Mouse (Mus musculus): ENCODE results near the gene Tll2. TPM values are rescaled to one million over a fixed set of nuclear protein-coding genes. Genes with fewer than 3 reads are reported as not detected.

Gene Tll2
- total RNA-seq, 2 experiments from 2014 or later = 0.06 TPM; not detected in 1

DNA sequence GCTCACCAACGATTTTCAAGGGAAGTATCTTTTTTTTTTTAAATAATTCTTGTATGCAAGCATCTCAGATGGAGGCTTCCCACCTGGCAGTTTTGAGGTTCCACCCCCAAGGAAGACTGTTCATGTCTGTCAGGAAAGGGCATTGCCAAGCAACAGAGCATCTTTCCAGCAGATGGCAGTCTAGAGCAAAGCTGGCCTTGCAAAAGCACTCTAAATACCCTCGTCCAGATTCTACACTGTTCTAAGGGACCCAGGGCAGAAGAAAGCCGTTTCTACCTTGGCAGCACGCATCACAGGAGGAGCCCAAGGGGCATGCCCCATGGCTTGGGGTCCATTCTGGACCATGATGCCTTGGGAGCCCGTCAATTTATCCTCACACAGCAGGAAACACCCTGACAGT is 116.8 kb downstream of the Tll2 start:
- peak; percentile 39 to 40 for DNase-seq (ENCODE audit: low spot score in 2 of 2)

DNA sequence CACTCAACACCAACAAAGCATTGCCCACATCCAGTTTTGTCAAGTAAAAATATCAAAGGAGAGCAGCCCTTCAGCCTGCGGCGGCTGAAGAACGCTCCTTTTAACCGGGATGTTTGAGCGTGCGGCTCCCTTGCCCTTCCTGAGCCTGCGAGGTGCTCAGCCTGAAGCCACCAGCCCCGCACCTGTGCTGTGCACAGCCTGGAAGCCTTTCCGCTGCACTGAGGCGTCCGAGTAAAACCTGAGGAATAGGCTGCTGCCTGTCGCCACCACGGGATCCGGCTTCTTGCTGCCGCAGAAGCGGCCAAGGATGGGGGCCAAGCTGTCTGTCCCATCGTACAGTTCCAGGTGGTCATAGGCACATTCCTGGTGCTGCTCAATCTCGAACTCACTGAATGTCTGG is 118.1 kb downstream of the Tll2 start:
- no peak for DNase-seq (ENCODE audit: low spot score in 2 of 2)

DNA sequence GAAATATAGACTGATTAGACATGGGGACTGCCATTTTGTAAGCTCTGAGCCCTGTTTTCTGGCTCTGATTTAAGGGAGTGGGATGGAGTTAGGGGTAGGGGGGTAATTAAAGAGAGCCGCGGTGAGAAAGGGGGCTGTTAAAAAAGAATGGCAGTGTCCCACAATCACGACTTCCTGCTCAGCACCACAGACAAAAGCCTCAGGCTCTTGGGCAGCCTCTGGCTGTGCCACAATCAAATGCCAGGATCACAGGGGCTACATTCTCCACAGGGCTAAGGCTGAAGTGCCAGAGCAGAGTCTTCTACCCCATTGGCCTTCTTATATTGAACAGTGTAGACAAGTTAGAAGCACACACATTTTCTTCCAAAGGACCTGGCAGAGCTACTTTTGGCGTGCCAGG is 118.7 kb downstream of the Tll2 start:
- DNase-seq (ENCODE audit: low spot score in 2 of 2) = no peak

DNA sequence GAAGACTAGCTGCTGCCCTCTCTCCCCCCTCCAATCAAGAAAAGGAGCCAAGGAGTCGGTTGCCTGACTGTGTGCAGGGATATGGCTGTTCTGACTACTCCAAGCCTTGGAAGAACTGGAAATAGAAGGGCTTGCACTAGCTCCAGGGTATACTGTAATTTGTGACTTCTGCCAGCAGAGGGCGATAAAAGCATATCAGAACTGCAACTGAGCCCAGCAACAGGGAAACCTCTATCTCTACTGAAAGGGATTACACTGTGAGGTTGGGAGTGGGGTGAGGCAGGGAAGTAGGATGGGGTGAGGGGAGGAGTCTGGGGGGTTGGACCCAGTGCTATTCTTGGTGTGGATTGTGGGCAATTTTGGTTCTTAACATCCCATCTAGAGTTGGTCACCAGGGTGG is 119.9 kb downstream of the Tll2 start:
- DNase-seq (ENCODE audit: low spot score in 2 of 2) = peak; percentile 59 to 65

DNA sequence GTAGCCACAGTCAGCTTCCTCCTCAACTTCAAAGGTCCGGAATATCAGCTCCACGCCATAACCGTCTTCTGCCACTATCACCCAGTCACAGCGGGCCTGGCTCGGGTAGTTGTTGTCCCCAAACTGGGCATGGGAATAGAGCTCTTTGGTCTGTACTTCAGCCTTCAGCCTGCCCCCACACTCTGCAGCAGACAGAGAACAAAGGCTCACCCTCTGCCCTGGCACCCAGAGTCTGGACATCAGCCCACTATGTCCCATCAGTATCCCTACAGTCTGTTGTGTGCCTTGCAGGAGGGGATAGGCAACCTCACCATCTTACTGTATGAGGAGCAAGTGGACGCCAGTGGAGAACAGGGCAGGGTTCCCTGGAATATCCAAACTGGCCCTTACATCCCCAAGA is 120.3 kb downstream of the Tll2 start:
- no peak for DNase-seq (ENCODE audit: low spot score in 2 of 2)

DNA sequence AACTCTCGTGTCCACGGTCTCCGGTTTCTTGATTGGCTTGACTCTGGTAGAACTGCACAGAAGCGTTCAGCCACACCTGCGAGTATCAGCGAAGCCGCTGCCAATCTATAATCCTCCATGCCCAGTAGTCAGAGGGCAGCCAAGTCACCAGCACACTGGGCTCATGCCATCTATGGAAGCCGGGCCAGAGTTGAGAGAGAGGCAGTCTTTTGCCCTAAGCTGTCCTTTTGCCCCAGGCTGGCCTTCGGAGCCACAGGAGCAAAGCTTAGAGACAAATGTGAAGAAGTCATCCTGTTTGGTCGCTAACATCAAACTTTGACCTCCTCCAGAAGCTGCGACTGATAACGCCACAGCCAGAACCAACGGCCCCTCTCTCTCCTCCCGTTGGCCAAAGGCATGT is 123.0 kb downstream of the Tll2 start:
- DNase-seq (ENCODE audit: low spot score in 2 of 2) = no peak

DNA sequence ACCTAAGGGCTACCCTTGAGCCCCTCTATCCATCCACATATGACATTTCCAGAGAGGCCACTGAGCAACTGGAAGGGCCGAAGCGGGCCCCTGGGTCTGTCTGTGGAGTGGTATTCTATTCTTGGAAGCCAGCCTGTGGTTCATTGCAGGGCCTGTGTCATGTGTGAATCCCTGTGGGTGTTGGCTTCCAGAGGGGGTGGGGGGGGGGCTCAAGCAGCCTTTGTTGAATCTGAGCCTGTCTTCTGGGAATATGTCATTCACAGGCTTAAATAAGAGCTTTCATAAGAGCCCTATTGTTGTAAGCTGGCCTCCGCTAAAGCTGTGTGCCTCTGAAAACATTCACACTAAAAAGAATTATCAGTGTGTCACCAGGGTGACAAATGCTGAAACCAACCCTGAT is 125.0 kb downstream of the Tll2 start:
- no peak for DNase-seq (ENCODE audit: low spot score in 2 of 2)

DNA sequence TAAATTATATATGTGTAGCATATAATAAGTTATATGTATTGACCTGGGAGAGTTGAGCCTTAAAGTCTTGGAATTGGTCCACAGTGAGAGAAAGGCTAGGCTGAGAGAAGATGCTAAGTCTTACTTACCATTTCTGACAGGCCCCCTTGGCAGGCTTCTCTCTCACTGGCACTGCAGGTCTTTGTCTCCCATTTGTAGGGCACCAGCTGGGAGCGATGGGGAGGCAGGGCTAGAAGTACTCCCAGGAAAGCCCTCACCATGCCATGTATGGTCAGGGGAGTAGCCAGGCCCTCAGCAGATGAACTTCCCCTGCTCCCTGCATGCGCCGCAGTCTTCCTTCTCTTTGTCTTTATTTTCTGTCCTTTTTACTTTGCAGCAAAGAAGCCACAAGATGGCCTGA is 129.7 kb downstream of the Tll2 start, which contains the start of gene Opalin:
Gene Opalin, minus strand, starts transcription at position 208 of the 400 bp plus-strand sequence.
- DNase-seq (ENCODE audit: low spot score in 2 of 2) = no peak

DNA sequence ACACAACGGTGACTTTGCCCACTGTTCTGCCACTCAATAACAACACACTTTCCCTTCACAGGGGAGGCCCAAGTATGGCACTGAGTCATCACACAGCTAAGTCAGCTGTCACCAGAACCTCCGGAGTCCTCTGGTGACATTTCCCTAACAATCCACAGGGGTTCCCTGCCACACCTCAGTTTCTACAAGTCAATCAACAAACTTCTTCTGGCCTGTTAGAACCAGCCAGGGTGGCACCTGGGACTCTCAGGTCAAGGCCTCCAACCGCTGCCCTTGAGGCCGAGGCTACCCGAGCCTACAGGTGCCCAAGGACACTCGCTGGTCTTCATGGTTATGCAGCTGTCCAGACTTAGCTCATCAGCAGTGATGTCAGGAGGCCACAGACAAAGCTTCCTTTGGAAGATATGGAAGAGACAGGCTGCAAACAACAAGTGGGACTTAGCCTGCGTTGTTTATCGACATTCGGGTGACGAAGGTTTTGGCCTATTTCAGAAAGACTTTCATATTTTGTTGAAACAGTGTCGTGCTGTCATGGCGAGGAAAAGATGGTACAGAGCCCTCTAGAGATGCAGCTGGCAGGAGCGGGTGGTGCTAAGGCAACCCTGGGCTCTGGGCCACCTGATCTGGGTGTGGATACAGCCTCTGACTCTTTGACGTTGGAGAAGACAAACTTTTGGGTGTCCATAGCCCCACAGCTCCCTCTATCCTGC is 132.7 kb downstream of the Tll2 start:
- DNase-seq (ENCODE audit: low spot score in 2 of 2) = no peak

DNA sequence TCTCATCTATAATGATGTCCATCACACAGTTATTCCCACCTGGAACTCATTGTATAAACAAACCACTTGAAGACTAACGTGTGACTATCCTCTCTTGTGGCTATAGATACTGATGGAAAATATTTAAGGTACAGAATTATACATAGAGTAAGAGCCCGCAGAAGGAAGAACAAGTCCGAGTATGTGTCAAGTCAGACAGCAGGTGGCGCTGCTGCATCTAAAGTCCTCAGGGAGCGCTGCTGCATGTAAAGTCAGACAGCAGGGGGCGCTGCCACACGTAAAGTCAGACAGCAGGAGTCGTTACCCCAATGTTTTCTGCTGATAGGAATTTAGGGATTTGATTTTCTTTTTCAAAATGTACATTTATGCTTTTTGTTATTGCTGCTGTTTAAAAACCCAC is 135.1 kb downstream of the Tll2 start:
- DNase-seq (ENCODE audit: low spot score in 2 of 2) = peak; percentile 82 to 89

DNA sequence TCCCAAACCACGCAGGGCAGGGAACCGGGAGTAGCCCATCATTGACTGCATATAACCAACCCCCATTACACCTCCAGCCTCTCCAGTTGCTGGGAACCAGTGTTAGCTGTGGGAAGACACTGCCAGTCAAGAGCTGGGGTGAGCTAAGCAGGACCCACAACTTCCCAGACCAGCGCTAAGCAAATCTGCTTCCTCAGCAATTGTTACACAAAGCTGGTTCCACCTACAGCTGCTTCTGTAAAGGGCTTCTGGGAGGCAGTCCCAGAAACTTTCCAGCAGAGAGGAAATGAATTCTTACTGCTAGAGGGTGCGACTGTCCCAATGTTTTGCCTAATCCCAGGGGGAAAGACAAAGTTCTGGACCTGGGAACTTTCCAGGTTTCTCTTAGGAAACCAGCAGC is 151.9 kb downstream of the Tll2 start:
- DNase-seq (ENCODE audit: low spot score in 2 of 2) = no peak

DNA sequence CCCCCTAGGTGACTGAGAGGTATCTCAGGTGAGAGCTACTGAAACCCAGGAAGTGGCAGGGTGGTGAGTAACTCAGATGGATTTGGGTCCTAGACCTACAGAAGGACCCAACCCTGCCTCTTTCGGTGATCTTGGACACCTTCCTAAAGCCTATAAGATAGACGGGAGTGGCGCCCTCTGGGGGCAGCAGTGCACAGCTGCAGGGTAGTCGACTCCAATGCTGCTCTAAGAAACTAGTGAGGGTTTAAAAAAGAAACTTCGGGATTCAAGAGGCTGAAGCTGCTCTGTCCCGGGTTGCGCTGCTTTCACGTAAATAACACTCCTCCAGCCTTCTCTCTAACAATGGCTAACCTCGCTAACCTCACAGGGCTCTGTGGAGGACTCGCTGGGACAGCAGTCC is 153.1 kb downstream of the Tll2 start:
- peak in 1 of 2 experiments; percentile 28 for DNase-seq (ENCODE audit: low spot score in 2 of 2)

DNA sequence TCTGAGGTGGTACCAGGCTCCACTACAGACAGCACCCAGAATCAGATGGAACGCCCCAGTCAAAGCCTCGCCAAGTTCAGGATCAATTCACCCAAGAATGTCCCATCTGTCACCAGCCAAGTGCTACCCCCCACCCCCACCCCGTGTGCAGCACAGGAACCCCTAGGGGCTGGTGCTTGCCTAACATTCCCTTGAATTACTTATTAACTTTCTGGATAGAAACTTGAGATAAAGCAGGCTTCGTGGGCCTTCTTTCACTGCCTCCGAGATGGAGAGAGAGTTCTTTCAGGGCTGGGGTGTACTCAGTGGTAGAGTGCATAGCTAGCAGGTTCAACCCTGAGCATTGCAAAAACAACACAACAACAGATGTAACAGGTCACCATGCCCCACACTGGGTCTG is 154.4 kb downstream of the Tll2 start:
- DNase-seq (ENCODE audit: low spot score in 2 of 2) = no peak

DNA sequence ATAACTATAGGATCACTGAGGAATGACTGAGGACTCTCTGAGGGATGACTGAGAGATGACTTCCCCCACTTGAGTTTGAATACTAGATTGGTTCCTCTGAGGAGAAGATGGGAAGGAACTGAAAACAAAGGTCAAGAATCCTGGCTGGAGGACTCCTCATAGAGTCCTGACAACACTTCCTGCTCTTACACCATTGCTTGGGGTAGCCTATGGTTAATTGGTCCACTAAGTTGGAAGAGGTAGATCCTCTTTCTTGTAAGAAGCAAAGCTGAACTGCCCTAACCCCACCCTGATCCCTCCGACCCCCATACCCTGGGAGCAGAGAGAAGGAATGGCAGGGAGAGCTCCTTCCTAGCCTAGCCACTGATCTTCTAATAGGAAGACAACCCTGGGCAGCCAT is 154.9 kb downstream of the Tll2 start:
- DNase-seq (ENCODE audit: low spot score in 2 of 2) = no peak

DNA sequence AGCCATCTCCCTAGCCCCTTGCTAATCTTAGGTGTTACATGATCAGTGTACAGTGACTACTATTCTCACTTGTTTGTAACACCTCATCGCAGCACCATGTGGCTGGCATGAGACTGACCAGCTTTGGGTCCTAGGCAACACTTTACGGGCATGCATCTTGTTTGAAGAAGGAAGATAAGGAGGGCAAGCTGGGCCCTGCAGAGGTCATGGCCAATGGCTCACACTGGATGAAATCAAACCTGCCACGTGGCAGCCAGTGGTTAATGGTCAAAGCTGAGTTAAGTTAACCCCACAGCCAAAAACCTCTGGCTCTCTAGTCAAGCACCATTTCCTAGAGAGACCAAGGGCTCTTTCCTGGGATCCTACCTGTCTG is 158.5 kb downstream of the Tll2 start:
- DNase-seq (ENCODE audit: low spot score in 2 of 2) = no peak

DNA sequence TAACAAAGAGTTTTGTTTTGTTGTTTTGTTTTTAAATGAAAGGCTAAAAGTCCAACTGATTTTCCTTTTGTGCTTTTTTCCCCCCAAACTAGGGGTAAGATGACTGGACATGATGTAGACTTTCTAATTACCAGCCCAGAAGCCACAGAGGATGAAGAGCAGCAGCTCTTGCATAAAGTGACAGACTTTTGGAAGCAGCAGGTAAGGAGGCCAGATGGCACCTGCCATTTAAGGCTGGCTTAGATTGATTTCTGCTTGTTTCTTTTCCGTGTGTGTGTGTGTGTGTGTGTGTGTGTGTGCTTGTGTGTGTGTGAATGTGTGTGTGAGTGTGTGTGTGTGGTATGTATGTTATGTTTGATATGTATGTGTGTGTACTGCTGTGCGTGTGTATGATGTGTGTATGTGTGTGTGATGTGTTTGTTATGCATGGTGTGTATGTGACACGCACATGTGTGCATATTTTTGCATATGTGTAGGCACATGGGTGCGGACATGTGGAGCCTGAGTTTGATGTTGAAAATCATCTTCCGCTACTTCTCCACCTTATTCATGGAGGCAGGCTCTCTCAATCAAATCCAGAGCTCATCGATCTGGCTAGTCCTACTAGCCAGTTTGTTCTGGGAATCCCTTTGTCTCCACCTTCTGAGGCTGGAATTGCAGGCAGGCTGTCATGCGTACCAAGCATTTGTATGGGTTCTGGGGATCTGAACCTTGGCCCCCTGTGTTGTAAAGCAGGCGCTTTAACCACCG is 159.0 kb downstream of the Tll2 start:
- DNase-seq (ENCODE audit: low spot score in 2 of 2) = no peak

DNA sequence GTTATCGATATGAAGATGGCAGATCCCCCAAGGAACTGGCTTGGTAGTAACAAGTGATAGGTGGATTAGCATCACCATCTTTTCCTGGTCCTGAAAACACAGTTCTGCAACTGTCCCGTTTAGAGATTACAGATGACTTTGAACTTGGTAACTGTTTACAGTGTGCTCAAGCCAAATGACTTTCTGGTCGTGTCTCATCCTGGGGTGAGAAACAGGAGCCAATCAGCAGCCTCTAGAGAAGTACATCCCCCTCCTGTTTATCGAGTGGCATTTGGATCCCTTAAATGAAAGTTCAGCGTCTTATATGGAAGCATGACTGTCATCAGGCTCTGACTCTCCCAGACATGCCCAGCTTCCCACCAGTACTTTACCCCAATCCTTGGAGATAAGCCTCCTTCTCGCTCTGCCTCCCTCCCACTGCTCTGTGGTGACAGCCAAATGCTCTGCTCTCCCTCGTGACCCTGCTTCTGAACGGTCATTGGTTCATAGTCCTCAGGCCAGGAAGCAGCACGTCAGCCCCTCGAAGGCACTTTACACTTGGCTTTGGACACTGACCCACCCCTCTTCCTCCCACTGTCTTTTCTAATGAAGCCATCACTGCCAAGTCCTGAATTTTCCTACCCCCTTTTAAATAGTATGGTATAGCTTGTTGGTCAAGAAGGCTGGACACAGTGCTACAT is 161.4 kb downstream of the Tll2 start:
- no peak for DNase-seq (ENCODE audit: low spot score in 2 of 2)

DNA sequence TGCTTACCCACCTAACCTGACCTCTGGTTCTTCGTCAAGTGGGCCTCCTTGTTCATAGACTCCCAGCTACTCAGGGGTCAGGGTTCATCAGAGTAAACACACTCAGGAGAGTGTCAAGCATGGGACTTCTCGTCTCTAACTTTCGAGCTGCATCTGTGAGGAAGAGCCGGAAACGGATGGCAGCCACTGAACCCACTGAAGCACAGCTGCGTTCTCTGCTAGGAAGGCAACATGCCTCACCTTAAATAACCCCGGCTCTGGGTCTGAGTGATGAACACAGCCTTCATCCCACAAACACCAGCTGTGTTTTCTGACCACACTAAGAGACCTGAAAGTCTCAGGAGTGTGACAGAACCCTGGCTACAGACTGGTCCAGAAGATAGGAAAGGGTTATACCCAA is 167.5 kb downstream of the Tll2 start:
- no peak for DNase-seq (ENCODE audit: low spot score in 2 of 2)

DNA sequence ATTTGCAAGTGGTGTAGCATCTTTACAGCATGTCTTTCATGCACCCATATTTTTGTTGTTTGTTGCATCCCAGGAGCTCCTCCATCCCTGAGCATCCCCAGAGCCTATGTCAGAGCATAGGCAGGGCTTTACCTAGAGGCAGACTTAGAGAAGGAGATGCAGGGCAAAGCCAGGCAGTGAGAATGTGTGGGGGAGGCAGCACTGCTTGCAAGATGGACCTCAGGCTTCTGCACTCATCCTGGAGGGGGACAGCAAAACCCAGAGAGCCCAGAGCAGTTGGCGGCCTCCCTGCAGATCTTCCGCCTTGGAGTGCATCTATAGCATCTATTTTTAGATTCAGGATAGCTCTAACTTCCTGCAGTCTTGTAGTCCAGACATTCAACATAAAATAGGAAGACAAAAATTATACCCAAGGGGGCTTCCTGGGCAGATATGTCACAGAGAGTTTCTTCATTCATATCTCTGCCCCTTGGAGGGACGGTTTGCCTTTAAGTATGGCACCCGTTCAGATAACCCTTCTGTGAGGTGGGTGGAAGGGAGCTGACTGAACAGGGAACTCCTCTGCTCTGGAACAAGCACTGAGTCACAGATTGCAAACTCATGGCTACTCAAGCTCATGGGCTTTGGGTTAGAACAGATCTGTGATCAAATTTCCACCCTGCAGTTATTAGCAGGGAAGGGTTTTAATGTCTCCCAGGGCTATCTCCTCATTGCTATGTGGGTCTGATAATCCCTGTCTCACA is 170.7 kb downstream of the Tll2 start:
- DNase-seq (ENCODE audit: low spot score in 2 of 2) = no peak

All from adrenal gland, adult 18-20 months (tissue).